Mouse (Mus musculus) C2C12 (cell line): Measurements from ENCODE around the gene Ptpn3. TPM values are rescaled to one million over a fixed set of nuclear protein-coding genes. Genes with fewer than 3 reads are reported as not detected.
"Not testable (repeated sequence)": the region's sequence is repeated elsewhere in the genome, so short reads cannot be mapped to it uniquely, and the experiment has no call there.

ENCODE experiments used
- H3K27me3 ChIP-seq: one replicate; pipeline ENCODE4 v1.6.1; 2011; ENCODE audit not compliant: control insufficient read depth, insufficient read depth, insufficient read length
- H3K36me3 ChIP-seq: one replicate; pipeline ENCODE4 v1.6.1; 2011; ENCODE audit not compliant: control insufficient read depth, insufficient read depth
- H3K4me3 ChIP-seq: one replicate; pipeline ENCODE4 v1.5.1; 2011; ENCODE audit warnings: mild to moderate bottlenecking, control low read depth; ENCODE audit not compliant: poor library complexity, insufficient read depth, severe bottlenecking
- H3K79me2 ChIP-seq: one replicate; pipeline ENCODE4 v1.6.1; 2011; ENCODE audit not compliant: control insufficient read depth, insufficient read depth
- H3K79me3 ChIP-seq: one replicate; pipeline ENCODE4 v1.6.1; 2011; ENCODE audit warnings: low read depth, control low read depth
- H3ac ChIP-seq: one replicate; pipeline ENCODE3; 2011; ENCODE audit warnings: low read depth; ENCODE audit not compliant: control insufficient read depth, insufficient read length
- CEBPB ChIP-seq: IDR thresholded peaks from one replicate; pipeline ENCODE4 v1.6.1; 2011; ENCODE audit warnings: low read depth, mild to moderate bottlenecking, control low read depth, moderate library complexity
- CTCF ChIP-seq: IDR thresholded peaks from one replicate; pipeline ENCODE4 v1.5.1; 2011; ENCODE audit not compliant: control insufficient read depth, insufficient read depth, insufficient read length
- FOSL1 ChIP-seq: IDR thresholded peaks from one replicate; pipeline ENCODE4 v1.8.0; 2011; ENCODE audit warnings: mild to moderate bottlenecking, low read length; ENCODE audit not compliant: poor library complexity, insufficient read depth, severe bottlenecking
- MAX ChIP-seq: IDR thresholded peaks from one replicate; pipeline ENCODE4 v1.6.1; 2011; ENCODE audit warnings: mild to moderate bottlenecking, control low read depth
- MYOD1 ChIP-seq: IDR thresholded peaks from one replicate; pipeline ENCODE4 v1.6.1; 2011; ENCODE audit warnings: low read depth; ENCODE audit not compliant: control insufficient read depth, insufficient read length
- MYOG ChIP-seq: IDR thresholded peaks from one replicate; pipeline ENCODE4 v1.6.1; 2011; ENCODE audit not compliant: control insufficient read depth, insufficient read length; ENCODE audit errors: extremely low read depth
- USF1 ChIP-seq: IDR thresholded peaks from one replicate; pipeline ENCODE4 v1.6.1; 2011; ENCODE audit warnings: low read depth, mild to moderate bottlenecking, control low read depth, moderate library complexity
- polyA plus RNA-seq: library from polyadenylated mRNA; unstranded; fragments of >200 nt; fragmentation: generic; extraction: Trizol; gene quantifications from one replicate; pipeline ENCODE4 v1.2.1, GENCODE M21; 2012; ENCODE audit warnings: missing spikeins

The Ptpn3 gene
- polyA plus RNA-seq, 1 experiment, result 3.1 TPM

- H3ac ChIP-seq, result no peak overlapping the region
- no peak overlapping the region for H3K4me3 ChIP-seq
- no peaks in the 10 kb centered on the region for H3K79me2 ChIP-seq
- no peaks in the 10 kb centered on the region for H3K27me3 ChIP-seq
- no peaks in the 10 kb centered on the region for H3K79me3 ChIP-seq
- TF ChIP-seq CEBPB (no peak), USF1 (no peak), MYOG (no peak), MAX (no peak), CTCF (peak; percentile 80), FOSL1 (no peak)
- no peaks in the 10 kb centered on the region for H3K36me3 ChIP-seq
These were observed 26.4 kb downstream of the Ptpn3 start for GRCm38 (mm10) chr4:57275116-57275743.

DNA sequence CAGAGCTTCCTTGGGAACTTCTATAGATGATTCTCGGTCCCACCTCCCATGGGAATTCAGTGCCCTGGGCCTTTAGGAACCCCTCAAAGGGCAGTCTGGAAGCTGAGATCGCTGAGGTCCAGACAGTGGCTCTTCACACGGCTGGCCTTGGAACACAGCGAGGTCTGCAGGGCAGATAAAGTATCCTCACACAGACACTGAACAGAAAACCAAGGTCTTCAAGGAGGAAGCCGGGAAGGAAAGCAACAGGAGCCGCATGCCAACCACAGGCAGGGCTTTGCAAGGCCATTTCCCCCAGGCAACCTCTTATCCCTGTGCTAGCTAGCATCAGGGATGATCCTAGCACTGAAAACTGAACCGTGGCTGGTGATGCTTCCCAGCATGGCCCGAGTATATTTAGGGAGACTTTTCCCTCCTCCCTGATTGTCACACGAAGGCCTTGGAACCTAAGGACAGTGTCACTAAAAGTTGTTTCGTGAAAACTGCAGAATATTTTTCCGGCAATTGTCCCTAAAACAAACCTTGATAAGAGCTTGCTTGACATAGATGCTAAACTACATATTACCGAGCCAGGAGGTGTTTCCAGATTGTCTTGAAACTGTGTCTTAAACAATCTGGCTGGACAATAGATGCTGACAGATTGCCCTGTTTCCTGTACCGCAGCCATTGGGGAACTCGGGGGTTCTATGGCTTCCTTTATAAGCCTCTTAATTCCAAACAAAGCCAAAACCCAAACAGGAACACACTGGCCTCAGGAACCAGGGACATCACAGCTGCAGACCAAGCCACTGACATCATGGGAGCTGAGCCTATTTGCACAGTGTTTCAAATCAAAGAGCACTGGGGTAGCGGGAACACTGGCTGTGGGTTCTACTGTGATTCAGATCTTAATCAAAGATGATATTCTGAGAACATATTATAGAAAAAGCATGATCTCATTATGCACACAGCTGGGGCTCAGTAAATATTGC is 27.8 kb downstream of the Ptpn3 start:
- no peak overlapping the region for H3ac ChIP-seq
- H3K79me2 ChIP-seq, result no peaks in the 10 kb centered on the region
- no peaks in the 10 kb centered on the region for H3K27me3 ChIP-seq
- no peak for TF ChIP-seq CTCF
- TF ChIP-seq MYOG, result no peak
- TF ChIP-seq MAX, result no peak
- H3K79me3 ChIP-seq, result no peaks in the 10 kb centered on the region
- H3K36me3 ChIP-seq, result no peaks in the 10 kb centered on the region
- no peak overlapping the region for H3K4me3 ChIP-seq

DNA sequence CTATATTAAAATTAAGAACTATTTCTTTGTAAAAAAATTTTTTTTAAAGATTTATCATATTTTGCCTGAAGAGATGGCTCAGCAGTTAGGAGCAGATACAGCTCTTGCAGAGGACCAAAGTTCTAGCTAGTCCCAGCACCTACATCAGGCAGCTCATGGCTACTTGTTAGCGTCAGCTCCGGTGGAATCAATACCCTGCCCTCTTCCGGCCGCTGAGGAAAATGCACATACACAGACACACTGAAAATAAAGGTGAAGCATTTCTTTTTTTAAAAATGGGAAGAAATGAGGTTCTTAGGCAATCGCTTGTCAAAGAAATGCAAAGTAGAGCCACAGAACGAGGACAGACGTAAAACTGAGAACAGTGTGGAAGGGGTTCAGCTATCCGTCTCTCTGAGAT is 30.6 kb downstream of the Ptpn3 start:
- no peak for TF ChIP-seq CTCF
- H3K27me3 ChIP-seq, result no peaks in the 10 kb centered on the region
- no peaks in the 10 kb centered on the region for H3K79me3 ChIP-seq
- no peak overlapping the region for H3ac ChIP-seq
- H3K4me3 ChIP-seq, result no peak overlapping the region
- no peaks in the 10 kb centered on the region for H3K79me2 ChIP-seq
- no peaks in the 10 kb centered on the region for H3K36me3 ChIP-seq

- H3K27me3 ChIP-seq, H3K4me3 ChIP-seq, H3K79me2 ChIP-seq, H3K79me3 ChIP-seq, H3K36me3 ChIP-seq, H3ac ChIP-seq: not testable (repeated sequence)
These were observed 31.1 kb downstream of the Ptpn3 start for GRCm38 (mm10) chr4:57270489-57270888.

GRCm38 (mm10) chr4:57269344-57269743 is 32.3 kb downstream of the Ptpn3 start:
- Histone ChIP-seq H3K79me2 (no peaks in the 10 kb centered on the region), H3K4me3 (no peak overlapping the region), H3K27me3 (no peaks in the 10 kb centered on the region), H3K79me3 (no peaks in the 10 kb centered on the region), H3K36me3 (no peaks in the 10 kb centered on the region), H3ac (no peak overlapping the region)
- TF ChIP-seq USF1 (no peak), CEBPB (no peak), MAX (no peak), CTCF (no peak), MYOD1 (no peak), MYOG (no peak), FOSL1 (no peak)

DNA sequence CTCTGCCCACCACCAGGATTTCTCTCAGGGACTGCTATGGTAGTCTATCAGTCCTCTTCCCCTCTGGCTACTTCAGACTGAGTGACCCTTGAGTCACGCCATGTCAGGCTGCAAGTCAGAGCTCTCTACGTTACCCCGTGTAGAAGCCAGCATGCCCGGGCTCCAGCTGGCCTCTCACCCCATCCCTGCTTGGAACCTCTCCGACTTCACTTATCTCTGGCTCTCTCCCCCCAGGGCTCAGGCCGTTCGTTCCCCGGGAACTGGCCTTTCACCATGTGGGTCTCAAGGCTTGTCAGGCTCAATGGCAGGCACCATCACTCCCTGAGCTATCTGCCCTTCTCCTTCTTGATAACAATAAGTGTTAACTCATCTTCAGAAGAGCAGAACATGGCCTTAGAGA is 33.3 kb downstream of the Ptpn3 start:
- no peak overlapping the region for H3ac ChIP-seq
- no peaks in the 10 kb centered on the region for H3K79me3 ChIP-seq
- TF ChIP-seq CEBPB, result no peak
- no peak for TF ChIP-seq FOSL1
- TF ChIP-seq USF1, result no peak
- no peaks in the 10 kb centered on the region for H3K36me3 ChIP-seq
- no peaks in the 10 kb centered on the region for H3K79me2 ChIP-seq
- no peaks in the 10 kb centered on the region for H3K27me3 ChIP-seq
- no peak overlapping the region for H3K4me3 ChIP-seq
